Mouse (Mus musculus) frontal cortex, adult 2 months (tissue): ENCODE data around the gene Plpp3. TPM values are rescaled to one million over a fixed set of nuclear protein-coding genes. Genes with fewer than 3 reads are reported as not detected.

Experiments
- DNase-seq, 2 experiments: peaks; one replicate each; pipeline ENCODE4 v3.0.0; 2022; ENCODE audit warnings: low spot score in 1 of 2; ENCODE audit errors: extremely low spot score in 1 of 2
- polyA plus RNA-seq: library from polyadenylated mRNA; depleted of rRNA; stranded (reverse); fragments of >200 nt; gene quantifications from 2 replicates; pipeline ENCODE4 v1.2.3, GENCODE M21; 2012

The Plpp3 gene
- polyA plus RNA-seq, 1 experiment, result 237 TPM

DNA sequence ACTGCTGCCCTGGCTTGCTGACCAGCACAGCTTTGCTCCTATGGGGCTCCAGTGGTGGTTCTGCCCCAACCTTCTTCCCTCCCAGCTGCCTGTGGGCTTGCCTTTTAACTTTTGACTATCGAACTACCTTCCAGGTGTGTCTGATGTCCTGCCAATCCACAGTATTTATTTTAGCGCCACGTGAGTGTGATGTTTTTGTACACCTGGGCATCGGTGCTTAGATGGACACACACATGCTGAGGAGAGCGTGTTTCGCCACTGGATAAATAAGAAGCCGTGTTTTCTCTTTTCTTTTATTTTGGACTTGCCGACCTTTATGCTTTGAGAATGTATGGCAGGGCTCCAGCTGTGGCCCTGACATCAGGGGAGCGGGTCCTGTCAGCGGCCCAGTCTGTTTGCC lies 29.5 kb downstream of the Plpp3 start:
- DNase-seq, result no peak

DNA sequence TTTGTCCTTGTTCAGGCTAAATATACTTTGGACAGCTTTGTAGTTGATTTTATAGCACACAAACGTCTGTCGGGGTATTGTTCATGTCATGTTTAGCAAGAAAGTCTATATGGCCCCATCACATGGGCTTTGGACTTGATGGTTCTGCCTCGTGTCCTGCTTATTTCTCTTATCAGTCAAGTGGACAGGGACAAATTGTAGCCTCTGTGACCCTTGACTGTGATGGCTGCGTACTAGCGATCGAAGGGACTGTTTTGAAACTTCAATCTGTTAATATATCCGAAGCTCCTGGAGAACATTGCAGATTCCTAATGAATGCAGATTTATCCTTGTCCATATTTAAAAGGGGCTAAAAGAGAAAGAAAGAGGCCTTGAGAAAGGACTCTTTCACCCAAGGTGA lies 30.7 kb downstream of the Plpp3 start:
- no peak for DNase-seq

DNA sequence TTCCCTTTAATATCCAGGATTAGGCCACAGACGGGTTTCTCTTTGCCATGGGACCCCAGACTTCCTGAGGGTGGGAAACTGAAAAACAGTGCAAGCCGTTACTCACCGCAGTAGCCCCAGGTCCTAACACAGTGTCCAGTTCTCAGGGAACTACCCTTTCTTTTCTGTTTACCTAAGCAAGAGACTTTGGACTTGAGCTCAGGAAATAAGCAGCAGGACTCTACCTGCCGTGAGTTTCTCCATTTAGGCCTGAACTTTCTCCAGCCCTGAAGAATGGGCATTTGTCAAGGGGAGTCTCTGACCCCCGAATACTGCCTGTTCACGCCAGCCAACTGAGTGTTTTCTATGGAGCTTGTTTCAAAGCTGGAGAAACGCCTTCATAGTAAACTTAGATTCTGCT lies 31.7 kb downstream of the Plpp3 start:
- DNase-seq, result no peak

DNA sequence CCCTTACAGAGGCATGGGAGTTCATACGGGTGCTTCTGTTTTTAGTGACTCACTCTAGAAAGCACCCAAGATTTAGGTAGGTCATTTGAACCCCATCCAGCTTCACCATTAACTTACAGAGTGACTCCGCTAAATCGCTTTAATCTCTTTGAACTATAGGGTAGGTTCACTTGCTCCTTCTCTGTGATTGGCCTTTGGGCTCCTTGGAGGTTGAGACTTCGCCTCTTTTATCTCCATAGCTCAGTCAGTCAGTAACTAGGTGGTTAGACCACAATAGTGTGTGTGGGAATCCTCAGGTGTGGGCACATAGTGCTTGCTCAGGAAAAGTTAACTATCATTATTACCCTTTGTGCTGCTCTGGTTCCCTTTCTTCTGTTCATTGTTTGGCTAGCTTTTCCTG lies 33.7 kb downstream of the Plpp3 start:
- no peak for DNase-seq

DNA sequence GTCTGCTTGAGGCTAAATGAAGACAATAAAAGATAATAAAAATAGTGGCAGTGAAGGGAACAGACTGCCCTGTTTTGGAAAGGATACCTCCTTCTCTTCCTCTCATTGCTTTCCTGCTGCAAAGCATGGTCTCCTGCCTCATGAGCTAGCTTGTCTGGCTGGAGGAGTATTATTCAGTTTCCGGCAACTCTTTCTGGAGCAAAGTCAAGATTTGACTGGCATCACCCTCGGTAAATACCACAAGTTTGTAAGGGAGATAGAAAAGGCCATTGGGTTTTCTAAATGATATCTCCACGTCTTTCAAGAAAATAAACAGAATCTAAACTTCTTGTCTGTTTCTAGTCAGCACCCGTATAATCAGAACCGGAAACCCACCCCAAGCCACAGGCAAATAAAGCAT lies 34.4 kb downstream of the Plpp3 start:
- DNase-seq, result no peak

DNA sequence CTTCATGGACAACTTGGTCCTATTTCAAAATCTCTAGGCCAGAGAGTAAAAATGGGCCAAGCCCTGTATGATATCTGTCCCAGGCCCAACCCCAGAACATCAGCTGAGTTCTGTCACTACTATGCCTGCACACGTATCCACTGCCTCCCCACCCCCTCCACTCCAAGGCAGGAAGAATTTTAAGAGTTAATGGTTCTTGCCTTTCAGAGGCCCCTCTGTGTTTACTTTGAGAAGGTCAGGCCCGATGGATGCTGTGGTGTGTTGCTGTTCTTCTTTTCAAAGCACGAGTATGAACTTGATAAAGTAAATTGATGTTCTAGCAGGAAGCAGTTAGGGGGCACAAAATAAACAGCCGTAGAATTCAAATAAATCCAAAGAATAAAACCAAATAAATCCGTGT lies 35.5 kb downstream of the Plpp3 start:
- DNase-seq, result no peak

DNA sequence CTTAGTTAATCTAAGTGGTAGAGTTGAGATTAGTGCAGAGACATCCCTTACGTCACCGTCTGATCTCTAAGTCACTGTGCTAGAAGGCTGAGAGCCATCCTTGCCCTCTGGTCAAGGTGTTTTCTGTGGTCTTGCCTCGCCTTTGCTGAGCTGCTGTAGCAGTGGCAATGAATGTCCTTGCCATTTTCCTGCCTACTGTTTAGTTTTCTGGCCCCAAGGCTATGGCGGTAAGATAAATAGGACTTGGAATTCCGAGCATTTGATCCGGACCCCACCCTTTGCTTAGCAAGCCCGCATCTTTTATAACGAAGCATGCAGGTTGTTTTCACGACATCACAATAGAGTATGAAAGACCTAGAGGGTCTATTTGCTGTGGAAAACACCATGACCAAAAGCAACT lies 38.1 kb downstream of the Plpp3 start:
- no peak for DNase-seq

DNA sequence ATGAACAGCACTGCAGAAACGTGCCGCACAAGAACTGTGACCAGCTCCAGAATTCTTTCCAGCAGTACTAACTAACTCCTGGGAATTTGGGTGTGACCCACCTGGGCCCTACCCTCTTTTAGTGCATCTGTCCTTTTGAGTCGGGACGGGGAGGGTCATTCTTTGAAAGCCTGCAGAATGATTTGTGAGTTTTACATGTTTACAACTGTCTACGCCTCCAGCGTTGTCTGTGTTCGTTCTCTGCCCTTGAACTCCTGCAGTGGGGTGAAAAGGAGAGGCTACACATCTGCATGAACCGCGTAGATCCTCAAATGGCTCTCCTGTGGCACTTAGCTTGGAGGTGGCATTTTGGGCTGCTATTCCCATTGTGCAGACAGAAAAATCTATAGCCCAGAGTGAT lies 39.0 kb downstream of the Plpp3 start:
- no peak for DNase-seq

DNA sequence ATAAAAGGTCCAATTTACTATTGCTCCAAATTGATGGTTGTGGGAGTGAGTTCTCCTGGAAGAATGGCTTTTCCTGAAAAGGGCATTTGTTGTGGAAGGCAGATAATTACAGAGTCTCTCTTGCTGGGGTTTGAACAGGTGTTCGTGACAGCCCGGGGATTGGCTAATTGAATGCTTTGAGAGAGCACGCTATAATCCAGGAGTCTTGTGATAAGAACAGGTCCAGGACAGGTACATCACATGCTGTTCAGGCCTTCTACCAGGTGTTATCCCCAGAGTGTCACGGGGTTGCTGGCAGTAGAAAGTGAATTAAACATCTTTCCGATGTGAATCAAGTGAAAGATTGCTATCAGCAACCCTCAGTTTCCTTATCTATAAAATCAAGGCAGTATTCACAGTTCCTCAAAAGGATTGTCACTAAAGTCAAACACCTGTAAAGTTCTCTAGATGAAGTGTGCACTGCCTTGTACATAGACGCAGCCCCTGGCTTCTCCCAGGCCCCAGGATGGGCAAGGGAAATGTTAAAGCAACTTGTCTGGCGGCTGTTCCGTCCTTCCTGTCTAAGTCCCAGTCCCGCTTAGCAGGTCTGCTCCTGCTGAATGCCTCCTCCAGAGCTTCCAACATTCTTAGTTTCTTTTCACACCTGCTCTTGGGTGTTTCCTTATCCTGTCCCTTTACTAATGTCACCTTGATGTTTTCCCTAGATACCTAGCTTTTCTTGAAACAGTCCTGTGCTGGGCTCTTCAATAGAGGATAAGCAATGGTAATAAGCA lies 40.0 kb downstream of the Plpp3 start:
- no peak for DNase-seq

DNA sequence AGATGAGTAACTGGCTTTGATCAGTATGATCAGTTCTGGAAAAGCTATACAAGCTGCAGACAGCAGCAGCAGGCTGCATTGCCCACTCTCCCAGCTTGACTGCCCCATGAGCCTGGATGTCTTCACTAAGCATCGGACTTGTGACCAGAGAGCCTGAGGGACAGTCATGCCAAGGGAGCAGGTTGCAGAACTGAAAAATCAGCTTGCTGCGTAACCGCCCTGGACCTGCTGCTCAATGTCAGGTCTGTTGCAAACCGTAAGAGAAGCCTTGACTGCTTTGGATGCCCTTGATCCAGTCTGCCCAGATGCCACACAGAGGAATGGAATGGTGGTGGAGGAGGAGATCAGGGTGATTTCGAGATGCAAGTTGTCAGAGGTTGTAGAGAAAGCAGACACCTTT lies 41.5 kb downstream of the Plpp3 start:
- DNase-seq, result no peak

DNA sequence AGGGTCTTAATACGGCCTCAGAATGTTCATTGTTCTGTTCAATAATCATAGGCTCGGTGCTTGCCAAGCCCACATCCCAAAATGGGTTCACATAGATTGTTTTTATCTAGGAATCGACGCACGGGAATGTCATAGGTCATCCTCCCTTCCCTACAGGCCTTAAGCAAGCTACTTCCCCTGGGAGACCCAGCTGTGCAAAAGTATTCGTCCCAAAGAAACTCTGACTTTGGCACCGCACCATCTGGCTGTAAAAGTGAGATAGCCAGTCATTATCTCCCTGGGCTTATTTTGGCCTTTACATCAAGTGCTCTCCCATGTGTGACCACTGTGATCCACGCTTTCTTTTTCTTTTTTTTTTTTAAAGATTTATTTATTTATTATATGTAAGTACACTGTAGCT lies 42.2 kb downstream of the Plpp3 start:
- DNase-seq, result no peak

DNA sequence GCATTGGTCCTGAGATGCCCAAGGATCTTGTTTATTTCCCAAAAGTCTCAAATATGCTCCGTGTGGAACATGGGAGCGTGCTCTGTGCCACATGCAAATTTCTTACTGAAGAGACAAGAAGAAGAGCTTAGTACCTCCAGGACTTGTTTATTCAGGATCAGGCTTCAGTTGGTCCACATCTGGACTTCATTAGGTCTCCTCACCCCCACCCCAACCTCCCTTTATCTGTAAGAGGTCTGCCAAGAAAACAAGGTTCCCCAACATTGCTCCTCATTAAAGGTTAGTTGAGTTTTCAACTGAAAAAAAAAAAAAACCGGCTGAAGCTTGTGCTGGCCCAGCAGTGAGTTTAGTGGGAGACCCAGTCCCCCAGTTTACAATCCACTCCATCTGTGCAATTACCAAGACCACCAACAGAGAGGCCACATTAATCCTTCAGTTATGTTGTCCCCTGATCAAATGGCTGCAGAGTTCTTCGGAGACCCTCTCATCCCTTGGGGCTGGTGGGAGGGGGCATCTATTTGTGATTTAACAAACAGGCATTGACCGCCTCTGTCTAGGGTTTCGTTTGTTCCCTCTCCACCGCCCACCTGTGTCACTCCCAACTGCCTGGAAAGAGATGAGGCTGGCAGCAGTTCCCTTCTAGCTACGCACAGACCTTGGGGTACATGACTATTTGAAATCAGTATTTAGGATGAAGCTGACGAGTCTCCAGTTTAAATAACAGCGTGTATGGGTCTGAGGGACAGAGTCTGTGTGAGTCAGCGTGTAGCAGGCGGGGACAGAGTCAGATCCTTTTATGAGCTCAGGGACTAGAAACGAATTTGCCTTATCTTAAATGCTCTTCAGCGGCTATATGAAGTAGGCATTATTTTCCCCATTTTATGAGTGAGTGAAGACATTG lies 43.7 kb downstream of the Plpp3 start:
- no peak for DNase-seq

DNA sequence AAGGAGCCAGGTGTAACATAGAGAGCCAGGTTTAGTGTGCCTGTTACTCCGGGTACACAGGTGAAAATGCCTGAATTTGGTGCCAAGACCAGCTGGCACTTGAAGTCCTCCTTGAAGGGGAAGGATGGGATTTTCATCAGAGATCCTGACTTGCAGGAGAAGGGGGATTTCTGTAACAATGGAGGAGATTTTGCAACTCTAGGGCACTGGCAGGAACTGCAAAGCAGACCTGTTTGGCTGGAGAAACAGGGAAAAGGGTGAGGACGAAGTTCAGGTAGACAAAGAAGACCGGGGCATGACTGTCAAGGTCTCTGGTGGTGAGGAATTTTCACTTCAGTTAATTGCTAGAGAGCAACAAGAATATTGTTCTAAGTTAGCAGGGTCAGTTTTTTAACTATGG lies 45.3 kb downstream of the Plpp3 start:
- no peak for DNase-seq

DNA sequence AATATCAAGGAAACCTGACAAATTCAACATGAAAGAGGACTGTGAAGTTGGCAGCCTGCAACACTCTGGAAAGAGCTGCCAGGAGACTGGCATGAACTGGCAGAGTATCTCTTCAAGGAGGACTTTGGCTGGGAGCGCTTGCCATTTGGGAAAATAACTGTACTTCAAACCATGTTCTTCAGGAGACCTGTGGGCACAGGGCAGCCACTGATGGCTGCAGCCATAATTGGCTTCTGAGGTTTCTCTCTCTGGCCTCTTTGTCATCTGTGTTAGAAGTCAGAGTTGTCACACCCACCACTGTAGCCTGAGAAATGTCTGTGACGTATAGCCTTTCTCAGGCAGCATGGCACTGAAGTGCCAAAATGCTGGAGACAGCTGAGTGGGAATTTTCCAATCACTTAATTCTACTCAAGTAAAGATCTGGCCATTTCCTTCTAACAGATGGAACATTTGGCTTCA lies 46.2 kb downstream of the Plpp3 start:
- peak in 1 of 2 experiments; percentile 27 for DNase-seq

DNA sequence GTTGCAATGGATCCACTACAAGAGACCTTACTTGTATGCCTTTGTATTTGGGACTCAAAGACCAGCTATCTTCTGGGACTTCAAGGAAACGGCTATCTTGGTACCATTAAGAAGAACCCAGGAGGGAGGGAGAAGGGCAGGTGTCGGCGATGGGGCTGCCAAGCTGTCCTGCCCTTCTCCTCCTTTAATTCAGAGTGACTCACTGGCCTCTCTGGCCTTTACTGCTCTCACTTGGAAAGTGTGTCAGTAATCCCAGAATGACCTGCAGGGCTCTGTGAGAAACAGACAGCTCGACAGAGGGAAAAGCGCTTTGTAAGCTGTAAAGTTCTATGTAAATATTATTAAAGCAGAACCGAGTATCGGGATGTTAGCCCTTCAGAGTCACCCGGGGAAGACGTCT lies 46.9 kb downstream of the Plpp3 start:
- DNase-seq, result no peak

DNA sequence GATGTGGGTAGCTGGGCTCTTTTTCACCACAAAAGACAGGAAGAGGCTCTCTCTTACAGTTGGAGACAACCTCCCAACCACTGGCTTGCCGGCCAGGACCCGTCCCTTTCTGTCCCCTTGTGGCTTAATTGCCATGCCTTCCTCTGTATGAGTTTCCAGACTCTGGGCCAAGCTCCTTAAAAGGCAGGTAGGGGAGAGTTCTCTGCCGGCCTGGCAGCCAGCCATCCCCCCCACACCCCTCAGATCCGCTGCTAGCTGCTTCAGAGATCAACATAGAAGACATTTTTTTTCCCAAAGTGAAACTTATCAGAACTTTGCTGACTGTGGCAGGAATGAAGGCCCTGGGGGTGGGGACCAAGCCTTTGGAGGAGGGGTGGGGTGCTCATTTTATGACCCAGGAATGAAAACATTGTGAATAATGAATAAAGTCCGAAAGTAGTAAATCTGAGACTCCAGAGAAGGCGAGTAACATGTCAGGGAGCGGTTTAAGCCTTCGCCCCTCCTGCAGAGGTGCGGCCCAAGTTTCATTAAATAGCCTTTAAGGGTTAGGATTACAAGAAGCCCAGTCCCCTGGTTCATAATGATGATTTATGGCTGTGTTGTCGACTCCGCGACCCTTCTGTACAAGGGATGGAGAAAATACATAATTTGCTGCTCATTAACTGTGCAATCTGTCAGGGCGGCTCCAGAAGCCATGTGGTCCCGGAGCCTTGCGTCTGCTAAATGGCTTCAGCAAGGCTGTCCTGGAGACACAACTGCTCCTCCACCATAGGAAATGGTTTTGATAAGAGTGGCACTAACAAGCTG lies 48.1 kb downstream of the Plpp3 start:
- DNase-seq, result no peak

DNA sequence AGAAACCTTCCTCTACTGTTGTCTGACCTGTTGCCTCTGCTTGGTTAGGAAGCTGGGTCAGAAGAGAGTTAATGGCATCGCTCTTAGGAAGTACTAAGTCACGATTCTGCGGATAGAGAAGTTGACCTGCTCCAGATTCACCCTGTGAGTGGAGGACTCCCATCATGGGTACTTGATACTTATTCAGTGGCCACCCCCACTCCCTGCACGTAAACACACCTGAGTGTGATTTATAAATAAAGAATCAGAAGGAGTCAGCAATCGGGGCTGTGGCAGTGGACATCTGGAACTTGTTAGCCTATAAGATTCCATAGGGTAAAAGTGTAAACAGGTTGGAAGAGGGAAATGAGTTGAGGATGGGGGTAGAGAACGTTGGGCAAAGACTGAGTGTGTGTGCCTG lies 49.0 kb downstream of the Plpp3 start:
- no peak for DNase-seq

DNA sequence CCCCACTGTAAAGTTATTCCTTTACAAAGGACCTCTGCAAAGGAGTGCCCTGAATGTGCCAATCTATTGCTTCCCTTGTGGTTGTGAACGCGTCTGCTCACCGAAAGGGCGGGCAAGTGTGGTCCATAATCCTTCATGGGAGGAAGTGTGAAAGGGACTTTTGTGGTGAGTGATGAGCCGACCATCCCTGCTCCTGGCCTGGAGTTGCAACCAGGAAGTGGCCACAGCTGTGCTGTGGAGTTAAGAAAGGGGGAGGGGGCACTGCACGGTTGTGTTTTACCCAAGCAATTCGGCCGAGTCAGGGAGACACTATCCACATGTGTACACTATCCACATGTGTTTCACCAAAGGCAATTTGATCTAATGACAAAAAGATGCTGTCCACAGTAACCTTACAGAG lies 49.8 kb downstream of the Plpp3 start:
- no peak for DNase-seq

DNA sequence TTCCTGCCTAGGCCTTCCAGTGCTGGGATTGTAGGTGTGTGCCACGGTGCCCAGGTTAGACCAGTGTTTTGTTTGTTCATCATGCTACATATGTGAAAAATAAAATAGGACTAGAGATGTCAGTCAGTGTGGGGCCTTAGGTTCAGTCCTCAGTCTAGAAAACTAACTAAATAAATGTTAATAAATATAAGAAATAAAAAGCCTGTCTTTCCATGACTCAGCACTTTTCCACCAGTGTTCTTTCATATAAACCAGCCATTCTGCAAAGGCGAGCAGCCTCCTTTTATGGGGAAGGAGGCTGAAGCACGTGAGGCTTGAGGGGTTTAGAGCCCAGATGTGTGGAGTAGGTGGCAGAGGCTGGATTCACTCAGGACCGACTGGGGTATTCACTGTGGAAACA lies 50.5 kb downstream of the Plpp3 start:
- DNase-seq, result no peak

DNA sequence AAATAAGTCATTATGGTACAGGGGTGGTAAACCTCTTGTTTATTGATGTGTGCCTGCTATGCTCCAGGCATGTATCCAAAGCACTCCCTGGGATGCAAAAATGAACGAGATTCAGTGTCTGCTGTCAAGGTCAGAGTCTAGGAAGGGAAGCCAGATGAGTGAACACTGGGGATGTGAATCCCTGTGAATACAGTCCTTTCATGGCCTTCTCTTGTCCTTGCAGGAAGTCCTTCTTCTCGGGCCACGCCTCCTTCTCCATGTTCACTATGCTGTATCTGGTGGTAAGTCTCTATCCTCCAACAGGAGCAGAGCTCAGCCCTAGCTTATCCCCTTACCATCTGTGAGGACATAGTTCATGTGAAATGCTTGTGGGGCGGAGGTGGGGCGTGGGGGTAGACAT lies 51.8 kb downstream of the Plpp3 start:
- no peak for DNase-seq

DNA sequence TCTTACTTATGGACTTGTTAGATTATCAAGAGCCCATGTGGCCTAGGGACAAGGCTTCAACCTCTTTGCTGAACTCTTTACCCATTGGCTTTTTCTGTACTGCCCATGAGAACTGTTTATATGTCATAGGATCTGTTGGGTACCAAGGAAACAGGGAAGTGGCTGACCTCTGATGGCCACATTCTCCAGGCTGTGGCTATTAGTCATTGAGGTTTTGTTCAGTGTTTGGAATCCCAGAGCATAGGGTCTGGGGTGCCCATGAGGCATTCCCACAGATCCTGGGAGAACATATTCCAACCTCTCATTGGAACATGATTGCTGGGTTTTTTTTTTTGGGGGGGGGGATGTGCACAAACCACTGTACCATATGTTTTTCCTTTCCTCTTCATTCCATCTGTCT lies 56.2 kb downstream of the Plpp3 start:
- DNase-seq, result no peak
